Mouse (Mus musculus) liver, embryonic 14.5 days (tissue): ENCODE measurements at regions not wholly inside any gene's neighbourhood (a gene's known extent, or its start where the extent isn't known, plus 50 kb on each side); places are given as distances from the start of the nearest gene placed in this dataset.

Source experiments
- CTCF ChIP-seq: IDR thresholded peaks from 2 replicates; pipeline ENCODE4 v1.5.1; 2016; ENCODE audit warnings: antibody characterized with exemption, low read depth, control low read depth
- EP300 ChIP-seq: IDR thresholded peaks from 2 replicates; pipeline ENCODE4 v1.6.1; 2016; ENCODE audit warnings: antibody characterized with exemption, low read depth

GRCm38 (mm10) chr12:70739316-70739715 lies 86.0 kb upstream of the Frmd6 start:
- no peak for TF ChIP-seq CTCF
- no peak for TF ChIP-seq EP300
